Mouse (Mus musculus) hindbrain, embryonic 13.5 days (tissue): ENCODE measurements around the gene Glrx. TPM values are rescaled to one million over a fixed set of nuclear protein-coding genes. Genes with fewer than 3 reads are reported as not detected.
A peak's percentile ranks its signal among the peaks of the same experiment; 100 is the strongest.

ENCODE experiments used
- ATAC-seq: fragments of 200-750 bp; cut with Nextera tagmentation; 2 replicates; pipeline ENCODE4 v1.8.0; 2017; ENCODE audit warnings: moderate TSS enrichment; ENCODE audit not compliant: low FRiP score
- H3K27ac ChIP-seq: fragments of 300-500 bp; sonication (generic); 2 replicates; pipeline ENCODE4 v1.5.1; 2015; ENCODE audit warnings: inconsistent platforms, mild to moderate bottlenecking, moderate library complexity
- H3K27me3 ChIP-seq: fragments of 300-500 bp; sonication (generic); 2 replicates; pipeline ENCODE4 v1.6.1; 2015; ENCODE audit warnings: mild to moderate bottlenecking, inconsistent platforms
- H3K36me3 ChIP-seq: fragments of 300-500 bp; sonication (generic); 2 replicates; pipeline ENCODE4 v1.6.1; 2015; ENCODE audit warnings: mild to moderate bottlenecking, inconsistent platforms
- H3K4me1 ChIP-seq: fragments of 300-500 bp; sonication (generic); replicated peaks from 2 replicates; pipeline ENCODE4 v1.6.1; 2015; ENCODE audit warnings: inconsistent platforms
- H3K4me2 ChIP-seq: fragments of 300-500 bp; sonication (generic); 2 replicates; pipeline ENCODE4 v1.6.1; 2015; ENCODE audit warnings: inconsistent platforms, mild to moderate bottlenecking, moderate library complexity
- H3K4me3 ChIP-seq: fragments of 300-500 bp; sonication (generic); 2 replicates; pipeline ENCODE4 v1.5.1; 2015; ENCODE audit warnings: mild to moderate bottlenecking, inconsistent platforms
- H3K9ac ChIP-seq: fragments of 300-500 bp; sonication (generic); 2 replicates; pipeline ENCODE4 v1.6.1; 2015; ENCODE audit warnings: mild to moderate bottlenecking, inconsistent platforms
- H3K9me3 ChIP-seq: fragments of 300-500 bp; sonication (generic); 2 replicates; pipeline ENCODE4 v1.6.1; 2016; ENCODE audit warnings: inconsistent platforms
- WGBS: fragments of 180-500 bp; shearing (Covaris S2); methylation state at CpG from one replicate; pipeline ENCODE4 v1.1.7; 2015; 5-methylcytosine and 5-hydroxymethylcytosine counted together
- polyA plus RNA-seq: library from polyadenylated mRNA; unstranded; fragments of >200 nt; fragmentation: Nextera tagmentation; extraction: Ambion mirVana; gene quantifications from 2 replicates; pipeline ENCODE4 v1.2.1, GENCODE M21; 2015

Glrx gene
- 50.0 and 50.4 TPM in 2 replicates for polyA plus RNA-seq

- ATAC-seq, result peak; percentile 91
- WGBS, result 0% methylated on average over 12 of the region's 12 CpGs
These were observed at the start of gene Glrx for GRCm38 (mm10) chr13:75839719-75840481. Glrx (plus strand) TSS chr13:75839868.

GRCm38 (mm10) chr13:75790550-75791205 is 49.0 kb upstream of the Glrx start:
- ATAC-seq, result no peak
- H3K9ac ChIP-seq, result no peak overlapping the region
- H3K4me2 ChIP-seq, result no peak overlapping the region
- H3K9me3 ChIP-seq, result no peaks in the 10 kb centered on the region
- no peaks in the 10 kb centered on the region for H3K36me3 ChIP-seq
- no peak overlapping the region for H3K27ac ChIP-seq
- H3K4me3 ChIP-seq, result no peak overlapping the region
- H3K4me1 ChIP-seq, result no peaks in the 10 kb centered on the region
- H3K27me3 ChIP-seq, result no peaks in the 10 kb centered on the region
- 73% methylated on average over 1 of the region's 1 CpGs for WGBS

More at GRCm38 (mm10) chr13:75839719-75840481, at the start of gene Glrx:
- no peaks in the 10 kb centered on the region for H3K9me3 ChIP-seq
- H3K36me3 ChIP-seq, result no peaks in the 10 kb centered on the region
- H3K4me1 ChIP-seq, result peaks cover 30% of the 10 kb centered on the region
- peak within 1 kb of the TSS; percentile 72 for H3K9ac ChIP-seq
- H3K27me3 ChIP-seq, result no peaks in the 10 kb centered on the region
- H3K4me3 ChIP-seq, result peak within 1 kb of the TSS; percentile 45
- H3K27ac ChIP-seq, result peak within 1 kb of the TSS; percentile 83
- peak within 1 kb of the TSS; percentile 65 for H3K4me2 ChIP-seq

GRCm38 (mm10) chr13:75793863-75794629 is 45.6 kb upstream of the Glrx start:
- Histone ChIP-seq H3K9ac (no peak overlapping the region), H3K4me3 (no peak overlapping the region), H3K4me2 (no peak overlapping the region), H3K9me3 (no peaks in the 10 kb centered on the region), H3K27ac (no peak overlapping the region), H3K36me3 (no peaks in the 10 kb centered on the region), H3K27me3 (no peaks in the 10 kb centered on the region), H3K4me1 (peaks cover 4% of the 10 kb centered on the region; the same call in 1 of the 2 replicates)
- ATAC-seq, result no peak
- WGBS, result 72% methylated on average over 6 of the region's 6 CpGs

GRCm38 (mm10) chr13:75797369-75798141 is 42.1 kb upstream of the Glrx start:
- peak overlapping the region; percentile 49 for H3K9ac ChIP-seq
- peaks cover 4% of the 10 kb centered on the region; the same call in 1 of the 2 replicates for H3K4me1 ChIP-seq
- H3K4me2 ChIP-seq, result peak overlapping the region; percentile 57
- peak; percentile 98 for ATAC-seq
- peak overlapping the region; percentile 26 for H3K4me3 ChIP-seq
- no peaks in the 10 kb centered on the region for H3K27me3 ChIP-seq
- H3K9me3 ChIP-seq, result no peaks in the 10 kb centered on the region
- no peak overlapping the region for H3K27ac ChIP-seq
- H3K36me3 ChIP-seq, result no peaks in the 10 kb centered on the region
- WGBS, result 38% methylated on average over 18 of the region's 18 CpGs

- no peak overlapping the region for H3K9ac ChIP-seq
- no peak overlapping the region for H3K4me2 ChIP-seq
- ATAC-seq, result no peak
- no peaks in the 10 kb centered on the region for H3K27me3 ChIP-seq
- H3K27ac ChIP-seq, result no peak overlapping the region
- peaks cover 4% of the 10 kb centered on the region; the same call in 1 of the 2 replicates for H3K4me1 ChIP-seq
- 72% methylated on average over 7 of the region's 7 CpGs for WGBS
- no peaks in the 10 kb centered on the region for H3K36me3 ChIP-seq
- no peaks in the 10 kb centered on the region for H3K9me3 ChIP-seq
- no peak overlapping the region for H3K4me3 ChIP-seq
These were observed 41.0 kb upstream of the Glrx start for GRCm38 (mm10) chr13:75798413-75799302.

GRCm38 (mm10) chr13:75799421-75799820 is 40.2 kb upstream of the Glrx start:
- 93% methylated on average over 3 of the region's 3 CpGs for WGBS
- no peaks in the 10 kb centered on the region for H3K9me3 ChIP-seq
- ATAC-seq, result no peak
- H3K4me3 ChIP-seq, result no peak overlapping the region
- peaks cover 4% of the 10 kb centered on the region; the same call in 1 of the 2 replicates for H3K4me1 ChIP-seq
- no peaks in the 10 kb centered on the region for H3K36me3 ChIP-seq
- no peak overlapping the region for H3K4me2 ChIP-seq
- no peaks in the 10 kb centered on the region for H3K27me3 ChIP-seq
- H3K27ac ChIP-seq, result no peak overlapping the region
- no peak overlapping the region for H3K9ac ChIP-seq

GRCm38 (mm10) chr13:75807969-75808368 is 31.7 kb upstream of the Glrx start:
- H3K4me1 ChIP-seq, result no peaks in the 10 kb centered on the region
- ATAC-seq, result no peak
- 80% methylated on average over 1 of the region's 1 CpGs for WGBS
- H3K27me3 ChIP-seq, result no peaks in the 10 kb centered on the region
- H3K4me3 ChIP-seq, result no peak overlapping the region
- no peak overlapping the region for H3K9ac ChIP-seq
- no peak overlapping the region for H3K4me2 ChIP-seq
- H3K36me3 ChIP-seq, result no peaks in the 10 kb centered on the region
- H3K9me3 ChIP-seq, result no peaks in the 10 kb centered on the region
- H3K27ac ChIP-seq, result no peak overlapping the region

- no peaks in the 10 kb centered on the region for H3K9me3 ChIP-seq
- H3K4me3 ChIP-seq, result no peak overlapping the region
- H3K4me2 ChIP-seq, result no peak overlapping the region
- no peaks in the 10 kb centered on the region for H3K27me3 ChIP-seq
- no peak for ATAC-seq
- no peaks in the 10 kb centered on the region for H3K36me3 ChIP-seq
- no peaks in the 10 kb centered on the region for H3K4me1 ChIP-seq
- WGBS, result 94% methylated on average over 1 of the region's 1 CpGs
- no peak overlapping the region for H3K9ac ChIP-seq
- no peak overlapping the region for H3K27ac ChIP-seq
These were observed 29.7 kb upstream of the Glrx start for GRCm38 (mm10) chr13:75809957-75810356.

- no peak overlapping the region for H3K9ac ChIP-seq
- H3K4me1 ChIP-seq, result no peaks in the 10 kb centered on the region
- WGBS, result 95% methylated on average over 2 of the region's 2 CpGs
- H3K27ac ChIP-seq, result no peak overlapping the region
- H3K27me3 ChIP-seq, result no peaks in the 10 kb centered on the region
- no peak overlapping the region for H3K4me2 ChIP-seq
- no peaks in the 10 kb centered on the region for H3K9me3 ChIP-seq
- ATAC-seq, result no peak
- no peak overlapping the region for H3K4me3 ChIP-seq
- no peaks in the 10 kb centered on the region for H3K36me3 ChIP-seq
These were observed 22.5 kb upstream of the Glrx start for GRCm38 (mm10) chr13:75817183-75817582.

GRCm38 (mm10) chr13:75818486-75818885 is 21.2 kb upstream of the Glrx start:
- Histone ChIP-seq H3K4me3 (no peak overlapping the region), H3K27ac (no peak overlapping the region), H3K27me3 (no peaks in the 10 kb centered on the region), H3K36me3 (no peaks in the 10 kb centered on the region), H3K4me2 (no peak overlapping the region), H3K9ac (no peak overlapping the region), H3K4me1 (no peaks in the 10 kb centered on the region), H3K9me3 (no peaks in the 10 kb centered on the region)
- no peak for ATAC-seq
- WGBS, result 53% methylated on average over 3 of the region's 3 CpGs
